ENCODE assay signal across 15 mouse cellular contexts in genomic region chr6:136805409-136805775, GRCm38 (mm10). TPM values are rescaled to one million over a fixed set of nuclear protein-coding genes. Genes with fewer than 3 reads are reported as not detected.
DNase-seq lines count a peak whose midpoint lies in the region; ATAC-seq and TF ChIP-seq lines count a peak whose summit lies in the region.
"Had no signal": no experiment of that assay in that cellular context is flagged by ENCODE, and none has a peak within 500 bp of the region (broad histone marks: within the 10 kb centered on the region; RNA-seq: fewer than 3 reads in every experiment).

No protein-coding gene starts in this region.

- H3K4me1 ChIP-seq in forebrain, embryonic 15.5 days = peaks cover 34% of the 10 kb centered on the region
- peaks cover 30% of the 10 kb centered on the region for H3K4me1 ChIP-seq in forebrain, embryonic 16.5 days (replicated peaks; ENCODE audit: control insufficient read depth, insufficient read depth, low read length)
- peaks cover 24% of the 10 kb centered on the region for H3K4me1 ChIP-seq in kidney, embryonic 16.5 days (ENCODE audit: insufficient read depth, low read length)
- peaks cover 21% of the 10 kb centered on the region for H3K4me1 ChIP-seq in limb, embryonic 14.5 days (ENCODE audit: control insufficient read depth, insufficient read depth, low read length)

- H3K27ac ChIP-seq in forebrain, embryonic 15.5 days (replicated peaks) = peak overlapping the region; percentile 100; the same call in 1 of the 2 replicates
- no peak overlapping the region for H3K27ac ChIP-seq in forebrain, embryonic 16.5 days (ENCODE audit: low read length)
- H3K27ac ChIP-seq in kidney, embryonic 16.5 days (ENCODE audit: low read length) = no peak overlapping the region
- H3K27ac ChIP-seq in limb, embryonic 14.5 days (replicated peaks; ENCODE audit: low read depth, low read length) = no peak overlapping the region

- WGBS in forebrain, embryonic 15.5 days = 97% methylated on average over 1 of the region's 1 CpGs
- WGBS in forebrain, embryonic 16.5 days = 94% methylated on average over 1 of the region's 1 CpGs
- 91% methylated on average over 1 of the region's 1 CpGs for WGBS in kidney, embryonic 16.5 days
- WGBS in limb, embryonic 14.5 days = 82% methylated on average over 1 of the region's 1 CpGs

- no peaks in the 10 kb centered on the region for H3K9me3 ChIP-seq in forebrain, embryonic 15.5 days
- H3K9me3 ChIP-seq in forebrain, embryonic 16.5 days (ENCODE audit: control insufficient read depth, low read length) = no peaks in the 10 kb centered on the region
- no peaks in the 10 kb centered on the region for H3K9me3 ChIP-seq in kidney, embryonic 16.5 days (ENCODE audit: low read length)
- H3K9me3 ChIP-seq in limb, embryonic 14.5 days (ENCODE audit: control insufficient read depth, low read length) = no peaks in the 10 kb centered on the region
- H3K9me3 ChIP-seq: forebrain, embryonic 10.5 days had no signal

- H3K27me3 ChIP-seq in forebrain, embryonic 15.5 days = no peaks in the 10 kb centered on the region
- no peaks in the 10 kb centered on the region for H3K27me3 ChIP-seq in forebrain, embryonic 16.5 days (replicated peaks; ENCODE audit: control insufficient read depth, insufficient read depth, low read length)
- H3K27me3 ChIP-seq in kidney, embryonic 16.5 days (ENCODE audit: insufficient read depth, low read length) = no peaks in the 10 kb centered on the region
- H3K27me3 ChIP-seq in limb, embryonic 14.5 days (ENCODE audit: control insufficient read depth, insufficient read depth, low read length) = no peaks in the 10 kb centered on the region

- ATAC-seq in forebrain, embryonic 15.5 days (replicated peaks) = no peak
- ATAC-seq in forebrain, embryonic 16.5 days = no peak
- ATAC-seq in kidney, embryonic 16.5 days (ENCODE audit: low FRiP score, low TSS enrichment) = no peak
- ATAC-seq in limb, embryonic 14.5 days (ENCODE audit: low FRiP score, low read depth) = no peak

- no peak overlapping the region for H3K4me3 ChIP-seq in forebrain, embryonic 15.5 days
- H3K4me3 ChIP-seq in forebrain, embryonic 16.5 days (replicated peaks; ENCODE audit: low read length) = no peak overlapping the region
- H3K4me3 ChIP-seq in kidney, embryonic 16.5 days (ENCODE audit: low read length) = no peak overlapping the region
- no peak overlapping the region; the same call in 1 of the 2 replicates for H3K4me3 ChIP-seq in limb, embryonic 14.5 days (replicated peaks; ENCODE audit: low read length)

- no peak overlapping the region for H3K9ac ChIP-seq in forebrain, embryonic 15.5 days (replicated peaks)
- H3K9ac ChIP-seq in forebrain, embryonic 16.5 days (replicated peaks; ENCODE audit: low read depth, low read length) = no peak overlapping the region
- no peak overlapping the region for H3K9ac ChIP-seq in kidney, embryonic 16.5 days (replicated peaks; ENCODE audit: low read length)
- no peak overlapping the region; the same call in 1 of the 2 replicates for H3K9ac ChIP-seq in limb, embryonic 14.5 days (ENCODE audit: low read depth, low read length, severe bottlenecking)

- no peak overlapping the region for H3K4me2 ChIP-seq in forebrain, embryonic 15.5 days (replicated peaks)
- no peak overlapping the region for H3K4me2 ChIP-seq in forebrain, embryonic 16.5 days (ENCODE audit: low read length)
- peak overlapping the region; percentile 90; the same call in 1 of the 2 replicates for H3K4me2 ChIP-seq in kidney, embryonic 16.5 days (replicated peaks; ENCODE audit: low read depth, low read length)
- H3K4me2 ChIP-seq in limb, embryonic 14.5 days (replicated peaks; ENCODE audit: low read depth, low read length, severe bottlenecking) = peak overlapping the region; percentile 62; the same call in 1 of the 2 replicates

- no peak for TF ChIP-seq POLR2A in limb, embryonic 14.5 days (IDR thresholded peaks at IDR 0.05; ENCODE audit: borderline replicate concordance, extremely low read depth, insufficient read depth, insufficient read length)

- DNase-seq in kidney, adult 8-10 months = no peak
- peak; percentile 44 for DNase-seq in 416B (ENCODE audit: low read depth)
- DNase-seq in limb, embryonic 14.5 days (ENCODE audit: low spot score) = no peak
- no peak for DNase-seq in adrenal gland, postnatal 4 days (ENCODE audit: low spot score in 2 of 2)
- no peak for DNase-seq in cerebellum, adult 11 months
- DNase-seq: adrenal gland, postnatal 36 days; cerebellum, adult 2 months; kidney, postnatal 4 days; right cerebral cortex, postnatal 25 days had no signal

- no peaks in the 10 kb centered on the region for H3K36me3 ChIP-seq in forebrain, embryonic 15.5 days
- no peaks in the 10 kb centered on the region for H3K36me3 ChIP-seq in forebrain, embryonic 16.5 days (ENCODE audit: control insufficient read depth, insufficient read depth)
- H3K36me3 ChIP-seq in kidney, embryonic 16.5 days (ENCODE audit: insufficient read depth, low read length) = no peaks in the 10 kb centered on the region
- H3K36me3 ChIP-seq in limb, embryonic 14.5 days (ENCODE audit: control insufficient read depth, insufficient read depth, low read length) = no peaks in the 10 kb centered on the region

RNA-seq across cellular contexts. Expression of gene Hist4h4, which starts 1.2 kb away (rescaled TPM):
- 0.97 and 1.1 TPM in 2 replicates for polyA plus RNA-seq in forebrain, embryonic 15.5 days (2015; fragmentation: Nextera tagmentation; extraction: Ambion mirVana)
- polyA plus RNA-seq in forebrain, embryonic 16.5 days (2015; fragmentation: Nextera tagmentation; extraction: Ambion mirVana) = 0.62 and 0.81 TPM in 2 replicates
- polyA plus RNA-seq in kidney, embryonic 16.5 days (2015; fragmentation: Nextera tagmentation; extraction: Ambion mirVana) = 0.55 and 0.81 TPM in 2 replicates
- 1.2 and 1.6 TPM in 2 replicates for polyA plus RNA-seq in limb, embryonic 14.5 days (2012; rRNA removed)
- polyA plus RNA-seq in limb, embryonic 14.5 days (2014; fragmentation: Nextera tagmentation; extraction: Ambion mirVana) = 1.1 TPM in 2 replicates
- 10 to 100 TPM; 48.0 to 48.6 TPM for total RNA-seq in adrenal gland, postnatal 4 days (2021)

RNA-seq across cellular contexts. Expression of gene H2afj, which starts 2.7 kb away (rescaled TPM):
- 120 and 132 TPM in 2 replicates for polyA plus RNA-seq in forebrain, embryonic 15.5 days (2015; fragmentation: Nextera tagmentation; extraction: Ambion mirVana)
- polyA plus RNA-seq in forebrain, embryonic 16.5 days (2015; fragmentation: Nextera tagmentation; extraction: Ambion mirVana) = 107 and 113 TPM in 2 replicates
- polyA plus RNA-seq in kidney, embryonic 16.5 days (2015; fragmentation: Nextera tagmentation; extraction: Ambion mirVana) = 104 and 115 TPM in 2 replicates
- 82.9 and 88.8 TPM in 2 replicates for polyA plus RNA-seq in limb, embryonic 14.5 days (2012; rRNA removed)
- 105 and 114 TPM in 2 replicates for polyA plus RNA-seq in limb, embryonic 14.5 days (2014; fragmentation: Nextera tagmentation; extraction: Ambion mirVana)
- 10 to 100 TPM; 91.9 to 95.8 TPM for total RNA-seq in adrenal gland, postnatal 4 days (2021)

RNA-seq across cellular contexts. Expression of gene BC049715, which starts 22.0 kb away (rescaled TPM):
- 0.93 and 1.1 TPM in 2 replicates for polyA plus RNA-seq in forebrain, embryonic 15.5 days (2015; fragmentation: Nextera tagmentation; extraction: Ambion mirVana)
- polyA plus RNA-seq in forebrain, embryonic 16.5 days (2015; fragmentation: Nextera tagmentation; extraction: Ambion mirVana) = 1.0 and 1.4 TPM in 2 replicates
- polyA plus RNA-seq in kidney, embryonic 16.5 days (2015; fragmentation: Nextera tagmentation; extraction: Ambion mirVana) = 1.6 and 1.9 TPM in 2 replicates
- 0.73 and 1.7 TPM in 2 replicates for polyA plus RNA-seq in limb, embryonic 14.5 days (2012; rRNA removed)
- 1.3 and 1.9 TPM in 2 replicates for polyA plus RNA-seq in limb, embryonic 14.5 days (2014; fragmentation: Nextera tagmentation; extraction: Ambion mirVana)
- total RNA-seq in adrenal gland, postnatal 4 days (2021) = 1 to 10 TPM in 1 of 2 experiments, under 1 TPM in 1; 0.85 to 1.2 TPM

RNA-seq across cellular contexts. Expression of gene Wbp11, which starts 22.6 kb away (rescaled TPM):
- 79.0 and 82.5 TPM in 2 replicates for polyA plus RNA-seq in forebrain, embryonic 15.5 days (2015; fragmentation: Nextera tagmentation; extraction: Ambion mirVana)
- 79.2 and 82.3 TPM in 2 replicates for polyA plus RNA-seq in forebrain, embryonic 16.5 days (2015; fragmentation: Nextera tagmentation; extraction: Ambion mirVana)
- polyA plus RNA-seq in kidney, embryonic 16.5 days (2015; fragmentation: Nextera tagmentation; extraction: Ambion mirVana) = 110 and 122 TPM in 2 replicates
- polyA plus RNA-seq in limb, embryonic 14.5 days (2012; rRNA removed) = 87.0 and 96.5 TPM in 2 replicates
- 100 and 110 TPM in 2 replicates for polyA plus RNA-seq in limb, embryonic 14.5 days (2014; fragmentation: Nextera tagmentation; extraction: Ambion mirVana)
- total RNA-seq in adrenal gland, postnatal 4 days (2021) = 100 to 1,000 TPM; 110 to 116 TPM

RNA-seq across cellular contexts. Expression of gene Gucy2c, which starts 23.8 kb away (rescaled TPM):
- polyA plus RNA-seq in forebrain, embryonic 15.5 days (2015; fragmentation: Nextera tagmentation; extraction: Ambion mirVana) = 0.05 TPM in 2 replicates
- 0.15 TPM in 1 of 2 replicates, not detected in the other for polyA plus RNA-seq in forebrain, embryonic 16.5 days (2015; fragmentation: Nextera tagmentation; extraction: Ambion mirVana)
- 0.06 and 0.11 TPM in 2 replicates for polyA plus RNA-seq in kidney, embryonic 16.5 days (2015; fragmentation: Nextera tagmentation; extraction: Ambion mirVana)
- polyA plus RNA-seq in limb, embryonic 14.5 days (2012; rRNA removed) = 0.05 and 0.10 TPM in 2 replicates
- polyA plus RNA-seq in limb, embryonic 14.5 days (2014; fragmentation: Nextera tagmentation; extraction: Ambion mirVana) = 0.06 and 0.08 TPM in 2 replicates
- under 1 TPM; 0.11 to 0.17 TPM for total RNA-seq in adrenal gland, postnatal 4 days (2021)
- total RNA-seq: adrenal gland, postnatal 36 days; gastrocnemius, adult 18-20 months had no signal
- polyA plus RNA-seq: forebrain, embryonic 10.5 days; heart, embryonic 14.5 days had no signal

Comparison
In these comparisons a context has a peak if more than half of its experiments do, and no peak if none do; other contexts are left out.
1. H3K4me2 ChIP-seq: peak in kidney, embryonic 16.5 days (single experiment) and limb, embryonic 14.5 days (single experiment); none in forebrain, embryonic 15.5 days (single experiment) and forebrain, embryonic 16.5 days (single experiment).